8 mouse cellular contexts compared by ENCODE assay signal in the genomic region with DNA sequence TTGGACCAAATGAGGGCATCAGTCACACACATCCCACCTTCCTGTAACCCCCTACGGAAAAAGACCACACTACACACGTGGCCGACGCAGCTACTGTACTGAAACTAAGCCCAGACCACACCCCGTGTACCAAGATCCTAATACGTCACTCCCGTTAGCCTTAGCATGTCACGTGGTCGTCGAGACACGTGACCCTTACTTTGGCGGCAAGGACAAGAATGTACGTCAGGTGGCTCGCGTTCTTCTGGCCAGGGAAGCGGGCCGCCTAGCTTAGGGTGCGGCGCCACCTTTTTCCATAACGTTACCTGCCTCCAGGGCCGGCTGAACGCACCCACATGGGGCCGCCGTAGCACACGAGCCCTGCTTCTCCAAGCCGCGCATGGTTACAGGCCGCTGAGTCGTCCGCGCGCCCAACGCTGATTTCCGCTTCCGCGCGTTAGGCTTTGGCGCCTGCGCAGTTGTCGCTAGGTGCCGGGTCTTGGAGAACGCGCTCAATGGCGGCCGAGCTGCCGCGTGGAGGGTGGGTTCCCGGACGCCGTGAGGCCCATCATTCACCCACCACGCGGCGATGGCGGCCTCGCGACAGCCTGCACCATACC. TPM values are rescaled to one million over a fixed set of nuclear protein-coding genes. Genes with fewer than 3 reads are reported as not detected.
DNase-seq lines count a peak whose midpoint lies in the region; ATAC-seq lines count a peak whose summit lies in the region.

A gene (minus strand): TSS at position 425 of the 599 bp plus-strand sequence.

- H3K4me1 ChIP-seq in hindbrain, embryonic 11.5 days (replicated peaks; ENCODE audit: control insufficient read depth, insufficient read depth, low read length): no peaks in the 10 kb centered on the region

- peak within 1 kb of the TSS; percentile 55 for H3K4me3 ChIP-seq in hindbrain, embryonic 11.5 days (ENCODE audit: low read depth, low read length)

- H3K4me2 ChIP-seq in hindbrain, embryonic 11.5 days (replicated peaks; ENCODE audit: low read depth, low read length): peak within 1 kb of the TSS; percentile 44

- H3K9ac ChIP-seq in hindbrain, embryonic 11.5 days (ENCODE audit: low read depth, low read length): peak within 1 kb of the TSS; percentile 85

- H3K36me3 ChIP-seq in hindbrain, embryonic 11.5 days (ENCODE audit: control insufficient read depth, insufficient read depth, low read length): no peaks in the 10 kb centered on the region

- under 1% methylated on average over 56 of the region's 56 CpGs for WGBS in hindbrain, embryonic 11.5 days

- peak within 1 kb of the TSS; percentile 75 for H3K27ac ChIP-seq in hindbrain, embryonic 11.5 days (ENCODE audit: low read depth, low read length)

- no peaks in the 10 kb centered on the region for H3K9me3 ChIP-seq in hindbrain, embryonic 11.5 days (ENCODE audit: control insufficient read depth, low read length)

- peak; percentile 93 for DNase-seq in Muller cell, postnatal 12 days (ENCODE audit: inconsistent ontology term)
- peak; percentile 93 for DNase-seq in cerebellum, adult 9-11 months
- DNase-seq in frontal cortex, adult 2 months (ENCODE audit: extremely low spot score in 1 of 2, low spot score in 1 of 2): peak; percentile 87 to 96
- peak; percentile 97 for DNase-seq in hindbrain, embryonic 11.5 days (ENCODE audit: low spot score)
- peak; percentile 95 for DNase-seq in layer of hippocampus, postnatal 10 days (ENCODE audit: low spot score in 2 of 2)
- peak; percentile 96 for DNase-seq in lung, postnatal 10 days
- DNase-seq in ovary, postnatal 36 days (ENCODE audit: low spot score): peak; percentile 93
- DNase-seq in thymus, postnatal 25 days: peak; percentile 94

- ATAC-seq in hindbrain, embryonic 11.5 days (ENCODE audit: low FRiP score): peak; percentile 98

- no peaks in the 10 kb centered on the region for H3K27me3 ChIP-seq in hindbrain, embryonic 11.5 days (ENCODE audit: control insufficient read depth, insufficient read depth, low read length)

RNA-seq across cellular contexts. Expression of the gene that starts here (rescaled TPM):
- 5.3 and 6.6 TPM in 2 replicates for polyA plus RNA-seq in frontal cortex, adult 2 months (2012; rRNA removed)
- polyA plus RNA-seq in hindbrain, embryonic 11.5 days (2014; fragmentation: Nextera tagmentation; extraction: Ambion mirVana): 9.9 and 10.6 TPM in 2 replicates
- 1 to 10 TPM; 4.9 to 5.5 TPM for total RNA-seq in layer of hippocampus, postnatal 10 days (2021)

Comparison
In these comparisons a context has a peak if more than half of its experiments do, and no peak if none do; other contexts are left out.
1. Peak in every context shown above with its lines: DNase-seq, ATAC-seq, H3K4me3 ChIP-seq and H3K27ac ChIP-seq.